Mouse (Mus musculus): ENCODE data around the gene Ces1c. TPM values are rescaled to one million over a fixed set of nuclear protein-coding genes. Genes with fewer than 3 reads are reported as not detected.

Gene Ces1c
- total and polyA plus RNA-seq, 3 experiments, result not detected

GRCm38 (mm10) chr8:93163363-93163762, 32.3 kb upstream of the Ces1c start:
- Histone ChIP-seq H3K9ac (ENCODE audit: low read depth, low read length) (no peak overlapping the region), H3K79me2 (replicated peaks; ENCODE audit: control insufficient read depth, insufficient read depth, low read length) (no peaks in the 10 kb centered on the region), H3K36me3 (ENCODE audit: control insufficient read depth, insufficient read depth, low read length) (no peaks in the 10 kb centered on the region), H3K4me1 (ENCODE audit: control insufficient read depth, insufficient read depth, low read length) (no peaks in the 10 kb centered on the region), H3K4me3 (no peak overlapping the region), H3K27me3 (ENCODE audit: control insufficient read depth, insufficient read depth, low read length) (no peaks in the 10 kb centered on the region), H3K27ac (no peak overlapping the region)
- intact Hi-C loops (cut with DNase I), result no loop called here
- no peak for TF ChIP-seq EP300 (IDR thresholded peaks at IDR 0.05; ENCODE audit: insufficient read depth, low read depth, low read length)
- TF ChIP-seq CTCF (IDR thresholded peaks at IDR 0.05), result no peak
- TF ChIP-seq POLR2A (IDR thresholded peaks at IDR 0.05; ENCODE audit: insufficient read depth, low read depth, low read length), result no peak
- DNase-seq, result no peak
- WGBS, result 77% methylated on average over 1 of the region's 1 CpGs

GRCm38 (mm10) chr8:93151401-93151800, 20.3 kb upstream of the Ces1c start:
- intact Hi-C loops (cut with DNase I), result no loop called here
- no peak overlapping the region for H3K27ac ChIP-seq

DNA sequence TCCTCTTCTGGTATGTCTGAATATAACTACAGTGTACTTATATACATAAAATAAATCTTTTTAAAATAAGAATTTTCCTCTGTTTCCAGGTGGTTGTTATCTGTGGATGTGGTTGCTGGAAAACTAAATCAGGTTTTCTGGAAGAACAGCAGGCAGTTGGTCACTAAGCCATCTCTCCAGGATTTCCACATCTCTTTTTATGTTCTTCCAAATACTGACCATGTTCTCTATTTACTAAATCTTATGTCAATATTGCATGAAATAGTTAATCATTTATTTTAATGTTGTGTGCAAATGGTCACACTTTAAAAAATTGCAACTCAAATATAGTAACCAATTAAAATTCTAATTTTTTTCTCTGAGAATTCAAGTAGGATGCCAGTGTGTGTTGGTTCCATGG, 16.2 kb upstream of the Ces1c start:
- no peak for TF ChIP-seq POLR2A (IDR thresholded peaks at IDR 0.05; ENCODE audit: insufficient read depth, low read depth, low read length)
- Histone ChIP-seq H3K27me3 (ENCODE audit: control insufficient read depth, insufficient read depth, low read length) (no peaks in the 10 kb centered on the region), H3K4me1 (ENCODE audit: control insufficient read depth, insufficient read depth, low read length) (peaks cover 2% of the 10 kb centered on the region)

More at GRCm38 (mm10) chr8:93151401-93151800, 20.3 kb upstream of the Ces1c start:
- no peaks in the 10 kb centered on the region for H3K27me3 ChIP-seq (ENCODE audit: control insufficient read depth, insufficient read depth, low read length)
- peaks cover 2% of the 10 kb centered on the region for H3K4me1 ChIP-seq (ENCODE audit: control insufficient read depth, insufficient read depth, low read length)
- H3K36me3 ChIP-seq (ENCODE audit: control insufficient read depth, insufficient read depth, low read length), result no peaks in the 10 kb centered on the region
- no peaks in the 10 kb centered on the region for H3K79me2 ChIP-seq (replicated peaks; ENCODE audit: control insufficient read depth, insufficient read depth, low read length)
- no peak overlapping the region for H3K9ac ChIP-seq (ENCODE audit: low read depth, low read length)
- H3K4me3 ChIP-seq, result no peak overlapping the region
- WGBS, result 89% methylated on average over 1 of the region's 1 CpGs
- DNase-seq, result peak in 1 of 2 experiments; percentile 9
- TF ChIP-seq CTCF (IDR thresholded peaks at IDR 0.05) (no peak), EP300 (IDR thresholded peaks at IDR 0.05; ENCODE audit: insufficient read depth, low read depth, low read length) (no peak), POLR2A (IDR thresholded peaks at IDR 0.05; ENCODE audit: insufficient read depth, low read depth, low read length) (no peak)

DNA sequence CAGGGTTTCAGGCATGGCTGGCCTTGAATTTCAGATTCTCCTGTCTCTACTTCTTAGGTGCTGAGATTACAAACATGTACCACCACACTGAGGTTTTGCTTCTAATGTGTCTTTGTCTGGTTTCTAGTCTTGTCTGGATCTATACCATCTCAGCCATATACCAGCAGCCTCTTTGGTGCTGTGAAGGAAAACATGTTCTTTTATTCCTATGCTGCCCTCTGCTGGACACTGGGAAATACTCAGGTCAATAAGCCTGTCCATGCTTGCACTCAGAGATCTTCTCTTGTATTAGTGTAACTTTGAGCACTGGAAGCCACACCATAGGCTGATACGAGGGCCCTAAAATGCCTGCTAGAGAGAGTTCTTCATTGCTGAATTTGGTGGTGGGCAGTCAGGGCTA, 9.6 kb upstream of the Ces1c start:
- H3K36me3 ChIP-seq (ENCODE audit: control insufficient read depth, insufficient read depth, low read length), result no peaks in the 10 kb centered on the region
- H3K27me3 ChIP-seq (ENCODE audit: control insufficient read depth, insufficient read depth, low read length), result no peaks in the 10 kb centered on the region
- no peaks in the 10 kb centered on the region for H3K79me2 ChIP-seq (replicated peaks; ENCODE audit: control insufficient read depth, insufficient read depth, low read length)
- no peak overlapping the region for H3K27ac ChIP-seq
- no peak overlapping the region for H3K9ac ChIP-seq (ENCODE audit: low read depth, low read length)
- intact Hi-C loops (cut with DNase I), result loop anchor here (5.0 kb wide), 2 partner anchors 128 to 257 kb away; no protein-coding TSS in a partner anchor
- DNase-seq, result peak; percentile 14 to 20
- H3K4me1 ChIP-seq (ENCODE audit: control insufficient read depth, insufficient read depth, low read length), result no peaks in the 10 kb centered on the region
- H3K4me3 ChIP-seq, result no peak overlapping the region
- peak; percentile 75 for TF ChIP-seq CTCF (IDR thresholded peaks at IDR 0.05)
- no peak for TF ChIP-seq EP300 (IDR thresholded peaks at IDR 0.05; ENCODE audit: insufficient read depth, low read depth, low read length)
- WGBS, result 49% methylated on average over 1 of the region's 1 CpGs

More for the DNA sequence above, 16.2 kb upstream of the Ces1c start:
- no peak overlapping the region for H3K9ac ChIP-seq (ENCODE audit: low read depth, low read length)
- no peak for DNase-seq
- no peak overlapping the region for H3K4me3 ChIP-seq
- H3K27ac ChIP-seq, result no peak overlapping the region
- intact Hi-C loops (cut with DNase I), result no loop called here
- H3K79me2 ChIP-seq (replicated peaks; ENCODE audit: control insufficient read depth, insufficient read depth, low read length), result no peaks in the 10 kb centered on the region
- H3K36me3 ChIP-seq (ENCODE audit: control insufficient read depth, insufficient read depth, low read length), result no peaks in the 10 kb centered on the region

- intact Hi-C loops (cut with DNase I), result no loop called here
- peak; percentile 37 for TF ChIP-seq CTCF (IDR thresholded peaks at IDR 0.05)
- TF ChIP-seq EP300 (IDR thresholded peaks at IDR 0.05; ENCODE audit: insufficient read depth, low read depth, low read length), result no peak
- WGBS, result 94% methylated on average over 2 of the region's 2 CpGs
These were observed 1.1 kb upstream of the Ces1c start for GRCm38 (mm10) chr8:93132196-93132595.

GRCm38 (mm10) chr8:93126476-93126875, 4.6 kb downstream of the Ces1c start:
- H3K9ac ChIP-seq (ENCODE audit: low read depth, low read length), result no peak overlapping the region
- intact Hi-C loops (cut with DNase I), result no loop called here
- H3K27ac ChIP-seq, result no peak overlapping the region
- no peaks in the 10 kb centered on the region for H3K27me3 ChIP-seq (ENCODE audit: control insufficient read depth, insufficient read depth, low read length)
- 73% methylated on average over 2 of the region's 2 CpGs for WGBS
- no peaks in the 10 kb centered on the region for H3K79me2 ChIP-seq (replicated peaks; ENCODE audit: control insufficient read depth, insufficient read depth, low read length)
- peak in 1 of 2 experiments; percentile 7 for DNase-seq
- no peak for TF ChIP-seq CTCF (IDR thresholded peaks at IDR 0.05)
- TF ChIP-seq POLR2A (IDR thresholded peaks at IDR 0.05; ENCODE audit: insufficient read depth, low read depth, low read length), result no peak
- no peak for TF ChIP-seq EP300 (IDR thresholded peaks at IDR 0.05; ENCODE audit: insufficient read depth, low read depth, low read length)
- no peaks in the 10 kb centered on the region; the same call in 1 of the 2 replicates for H3K4me1 ChIP-seq (ENCODE audit: control insufficient read depth, insufficient read depth, low read length)
- no peak overlapping the region for H3K4me3 ChIP-seq
- H3K36me3 ChIP-seq (ENCODE audit: control insufficient read depth, insufficient read depth, low read length), result no peaks in the 10 kb centered on the region

More at GRCm38 (mm10) chr8:93132196-93132595, 1.1 kb upstream of the Ces1c start:
- H3K4me3 ChIP-seq, result no peak overlapping the region
- H3K79me2 ChIP-seq (replicated peaks; ENCODE audit: control insufficient read depth, insufficient read depth, low read length), result no peaks in the 10 kb centered on the region
- no peak for DNase-seq
- H3K4me1 ChIP-seq (ENCODE audit: control insufficient read depth, insufficient read depth, low read length), result no peaks in the 10 kb centered on the region; the same call in 1 of the 2 replicates
- H3K27me3 ChIP-seq (ENCODE audit: control insufficient read depth, insufficient read depth, low read length), result no peaks in the 10 kb centered on the region
- H3K9ac ChIP-seq (ENCODE audit: low read depth, low read length), result no peak overlapping the region
- no peaks in the 10 kb centered on the region for H3K36me3 ChIP-seq (ENCODE audit: control insufficient read depth, insufficient read depth, low read length)
- H3K27ac ChIP-seq, result no peak overlapping the region
